Mouse (Mus musculus) liver, embryonic 14.5 days (tissue): ENCODE data around the gene Tmem63c.

ENCODE experiments used
- CTCF ChIP-seq: IDR thresholded peaks from 2 replicates; pipeline ENCODE4 v1.5.1; 2016; ENCODE audit warnings: antibody characterized with exemption, low read depth, control low read depth
- EP300 ChIP-seq: IDR thresholded peaks from 2 replicates; pipeline ENCODE4 v1.6.1; 2016; ENCODE audit warnings: antibody characterized with exemption, low read depth

- TF ChIP-seq CTCF (no peak), EP300 (no peak)
These were observed 79.2 kb downstream of the Tmem63c start for GRCm38 (mm10) chr12:87100331-87100730.
